Comparison of ENCODE assay signal across 32 mouse cellular contexts in genomic region chr11:106124784-106125183, GRCm38 (mm10). TPM values are rescaled to one million over a fixed set of nuclear protein-coding genes. Genes with fewer than 3 reads are reported as not detected.
DNase-seq lines count a peak whose midpoint lies in the region; TF ChIP-seq lines count a peak whose summit lies in the region.
"Had no signal": no experiment of that assay in that cellular context is flagged by ENCODE, and none has a peak within 500 bp of the region (broad histone marks: within the 10 kb centered on the region; RNA-seq: fewer than 3 reads in every experiment).

No protein-coding gene starts in this region.

- no peaks in the 10 kb centered on the region for H3K27me3 ChIP-seq in CH12.LX (replicated peaks)
- H3K27me3 ChIP-seq: embryonic facial prominence, embryonic 13.5 days; embryonic facial prominence, embryonic 15.5 days; forebrain, embryonic 12.5 days; Patski had no signal

- no peaks in the 10 kb centered on the region for H3K79me2 ChIP-seq in CH12.LX (replicated peaks; ENCODE audit: control insufficient read depth, extremely low read depth, insufficient read depth, poor library complexity, severe bottlenecking)

- no peak for TF ChIP-seq EP300 in CH12.LX (IDR thresholded peaks at IDR 0.05; ENCODE audit: low read length)

- TF ChIP-seq POLR2A in CH12.LX (IDR thresholded peaks at IDR 0.05; ENCODE audit: low read depth, low read length), result no peak

- peaks cover 13 to 50% of the 10 kb centered on the region in 2 experiments for H3K4me1 ChIP-seq in CH12.LX (ENCODE audit: control insufficient read depth in 1 of 2, insufficient read depth in 2 of 2)
- H3K4me1 ChIP-seq: embryonic facial prominence, embryonic 13.5 days; embryonic facial prominence, embryonic 15.5 days; forebrain, embryonic 10.5 days; forebrain, embryonic 12.5 days had no signal

- H3K4me3 ChIP-seq in CH12.LX (replicated peaks in 1 of 3; ENCODE audit: low read depth in 2 of 3, low read length in 2 of 3, poor library complexity in 1 of 3), result no peak overlapping the region
- H3K4me3 ChIP-seq: embryonic facial prominence, embryonic 13.5 days; embryonic facial prominence, embryonic 15.5 days; erythroblast, embryonic 14.5 days; forebrain, embryonic 10.5 days; forebrain, embryonic 12.5 days had no signal

- TF ChIP-seq CTCF in CH12.LX (conservative IDR thresholded peaks at IDR 0.05 in 1 of 2, IDR thresholded peaks at IDR 0.05 in 1 of 2; ENCODE audit: low read depth in 2 of 2, low read length in 2 of 2), result no peak

- H3K9ac ChIP-seq in CH12.LX (ENCODE audit: insufficient read depth, low read depth), result no peak overlapping the region
- H3K9ac ChIP-seq: embryonic facial prominence, embryonic 13.5 days; embryonic facial prominence, embryonic 15.5 days; forebrain, embryonic 12.5 days had no signal

- in situ Hi-C loops in CH12.LX (cut with MboI; ENCODE audit: low pct_ligation_motif_present, low pct_unique_long_range_greater_than_20kb, low sequenced_read_pairs), result no loop called here

- dilution Hi-C loops in CH12.LX (cut with MboI; ENCODE audit: extremely low pct_ligation_motif_present, extremely low pct_unique_long_range_greater_than_20kb, low sequenced_read_pairs), result no loop called here

- DNase-seq in heart, adult 11 months, result peak; percentile 17
- no peak for DNase-seq in heart, postnatal 14 days
- no peak for DNase-seq in CH12.LX (ENCODE audit: extremely low read depth)
- peak; percentile 65 for DNase-seq in brain, adult 2 months (ENCODE audit: low read depth, low spot score)
- no peak for DNase-seq in layer of hippocampus, postnatal 14 days (ENCODE audit: low spot score in 2 of 2)
- DNase-seq in urinary bladder, adult 18-20 months (ENCODE audit: low spot score in 2 of 2), result no peak
- DNase-seq: adrenal gland, adult 8-10 months; adrenal gland, postnatal 14 days; adrenal gland, postnatal 36 days; B cell, adult 2 months; cerebellum, adult 11 months; cerebellum, adult 18-20 months; cerebellum, adult 8-10 months; cerebellum, adult 9-11 months; cerebellum, postnatal 14 days; cerebellum, postnatal 36 days; embryo, embryonic 11 days had no signal

- no peak overlapping the region for H3K27ac ChIP-seq in CH12.LX (ENCODE audit: insufficient read depth, low read depth)
- H3K27ac ChIP-seq: embryonic facial prominence, embryonic 13.5 days; embryonic facial prominence, embryonic 15.5 days; forebrain, embryonic 10.5 days; forebrain, embryonic 12.5 days had no signal

- H3K4me2 ChIP-seq in CH12.LX (ENCODE audit: insufficient read depth, low read depth, poor library complexity, severe bottlenecking), result no peak overlapping the region
- H3K4me2 ChIP-seq: embryonic facial prominence, embryonic 13.5 days; embryonic facial prominence, embryonic 15.5 days; forebrain, embryonic 12.5 days had no signal

- no peaks in the 10 kb centered on the region for H3K9me3 ChIP-seq in CH12.LX (replicated peaks; ENCODE audit: low read length)
- H3K9me3 ChIP-seq: embryonic facial prominence, embryonic 13.5 days; embryonic facial prominence, embryonic 15.5 days; forebrain, embryonic 10.5 days; forebrain, embryonic 12.5 days had no signal

- intact Hi-C loops in heart, postnatal 14 days (cut with DNase I), result no loop called here

- H3K36me3 ChIP-seq in CH12.LX (replicated peaks in 1 of 2; ENCODE audit: control insufficient read depth in 1 of 2, insufficient read depth in 1 of 2, low read length in 1 of 2), result peaks cover 21 to 58% of the 10 kb centered on the region in 2 experiments

- no peak for TF ChIP-seq RAD21 in CH12.LX (IDR thresholded peaks at IDR 0.05; ENCODE audit: low read depth, low read length)

TF ChIP-seq in CH12.LX, 34 proteins besides CTCF, POLR2A, EP300 and RAD21:
- TF ChIP-seq TBP (conservative IDR thresholded peaks at IDR 0.05; ENCODE audit: low read depth, low read length) (no peak), MAFK (IDR thresholded peaks at IDR 0.05; ENCODE audit: insufficient replicate concordance, low read length) (no peak), RCOR1 (conservative IDR thresholded peaks at IDR 0.05; ENCODE audit: low read depth, low read length) (0 out of 2 replicates have a peak, but pooled peaks have one; percentile 15)

RNA-seq across cellular contexts. Expression of gene Gm10840, which starts 35.9 kb away (rescaled TPM):
- not detected for total RNA-seq in heart, postnatal 14 days (2021)
- not detected in 2 replicates for total RNA-seq in CH12.LX (2012; rRNA removed)
- not detected in 2 replicates for total RNA-seq in CH12.LX (2014; rRNA removed)
- polyA plus RNA-seq in CH12.LX (2012; ENCODE audit: insufficient read length, low read depth), result not detected in 2 replicates
- total RNA-seq in layer of hippocampus, postnatal 14 days (2021), result not detected
- total RNA-seq: adrenal gland, adult 18-20 months; adrenal gland, adult 8-10 months; adrenal gland, postnatal 14 days; adrenal gland, postnatal 36 days; common myeloid progenitor, adult 5-6 weeks; ES-E14; MEL had no signal
- polyA plus RNA-seq: activated CD4-positive, CD25-positive, alpha-beta regulatory T cell, adult 4 months; brain, embryonic 14.5 days; CD4-positive, CD25-positive, alpha-beta regulatory T cell, adult 4 months; embryonic facial prominence, embryonic 11.5 days; embryonic facial prominence, embryonic 13.5 days; erythroblast, embryonic 14.5 days; forebrain, embryonic 12.5 days; forebrain, embryonic 14.5 days; Patski had no signal

RNA-seq across cellular contexts. Expression of gene Limd2, which starts 35.9 kb away (rescaled TPM):
- 10 to 100 TPM in 1 of 2 experiments, 1 to 10 TPM in 1; 9.7 to 19.3 TPM for total RNA-seq in heart, postnatal 14 days (2021)
- total RNA-seq in CH12.LX (2012; rRNA removed), result 249 and 275 TPM in 2 replicates
- 344 and 367 TPM in 2 replicates for total RNA-seq in CH12.LX (2014; rRNA removed)
- polyA plus RNA-seq in CH12.LX (2012; ENCODE audit: insufficient read length, low read depth), result 520 and 563 TPM in 2 replicates
- total RNA-seq in layer of hippocampus, postnatal 14 days (2021), result 100 to 1,000 TPM; 139 to 142 TPM

RNA-seq across cellular contexts. Expression of gene Map3k3, which starts 40.4 kb away (rescaled TPM):
- 10 to 100 TPM; 45.9 to 47.1 TPM for total RNA-seq in heart, postnatal 14 days (2021)
- total RNA-seq in CH12.LX (2012; rRNA removed), result 34.1 and 37.3 TPM in 2 replicates
- 28.8 and 30.3 TPM in 2 replicates for total RNA-seq in CH12.LX (2014; rRNA removed)
- 26.8 and 32.3 TPM in 2 replicates for polyA plus RNA-seq in CH12.LX (2012; ENCODE audit: insufficient read length, low read depth)
- 10 to 100 TPM; 25.5 to 29.3 TPM for total RNA-seq in layer of hippocampus, postnatal 14 days (2021)

RNA-seq across cellular contexts. Expression of gene Taco1, which starts 58.9 kb away (rescaled TPM):
- 10 to 100 TPM; 51.2 to 59.8 TPM for total RNA-seq in heart, postnatal 14 days (2021)
- total RNA-seq in CH12.LX (2012; rRNA removed) (35.7 and 35.8 TPM in 2 replicates), CH12.LX (2014; rRNA removed) (32.6 and 33.2 TPM in 2 replicates)
- polyA plus RNA-seq in CH12.LX (2012; ENCODE audit: insufficient read length, low read depth), result 30.8 and 32.9 TPM in 2 replicates
- 10 to 100 TPM; 17.3 to 18.1 TPM for total RNA-seq in layer of hippocampus, postnatal 14 days (2021)

Comparison
In these comparisons a context has a peak if more than half of its experiments do, and no peak if none do; other contexts are left out.
1. DNase-seq: peak in heart, adult 11 months (single experiment) and brain, adult 2 months (single experiment); none in heart, postnatal 14 days (0 of 2), CH12.LX (single experiment), layer of hippocampus, postnatal 14 days (0 of 2) and urinary bladder, adult 18-20 months (0 of 2).
2. RNA of gene Limd2, which starts 35.9 kb away (total RNA-seq): 249 to 367 TPM in CH12.LX and 139 to 142 TPM in layer of hippocampus, postnatal 14 days; 9.7 to 19.3 TPM in heart, postnatal 14 days; every median in the first group is over 4 times any median in the second.